Mouse (Mus musculus) MEL (cell line): ENCODE measurements around the gene Larp4b. TPM values are rescaled to one million over a fixed set of nuclear protein-coding genes. Genes with fewer than 3 reads are reported as not detected.

ENCODE experiments used
- DNase-seq: peaks from one replicate; pipeline ENCODE4 v3.0.0; 2011; ENCODE audit warnings: low read depth, low spot score
- H3K27ac ChIP-seq: 2 replicates; pipeline ENCODE4 v1.5.1; 2012; ENCODE audit warnings: low read depth, mild to moderate bottlenecking, control low read depth, low read length, moderate library complexity; ENCODE audit not compliant: control insufficient read depth
- H3K27me3 ChIP-seq, 2 experiments: fragments of 150-350 bp in 1 of 2; sonication (generic) in 1 of 2; 2 replicates each; pipeline ENCODE4 v1.6.1; 2012; ENCODE audit warnings: low read length in 2 of 2, mild to moderate bottlenecking in 2 of 2, improper control_type of control experiment in 1 of 2, moderate library complexity in 1 of 2; ENCODE audit not compliant: insufficient read depth in 2 of 2, control insufficient read depth in 1 of 2
- H3K36me3 ChIP-seq, 2 experiments: 2 replicates each; pipeline ENCODE4 v1.6.1; 2012 to 2014; ENCODE audit warnings: low read length in 2 of 2, improper control_type of control experiment in 1 of 2, inconsistent platforms in 1 of 2, mild to moderate bottlenecking in 1 of 2; ENCODE audit not compliant: insufficient read depth in 2 of 2, control insufficient read depth in 1 of 2
- H3K4me1 ChIP-seq, 2 experiments: fragments of 150-350 bp in 1 of 2; sonication (generic) in 1 of 2; 2 replicates each; pipeline ENCODE4 v1.6.1; 2012; ENCODE audit warnings: low read length in 2 of 2, improper control_type of control experiment in 1 of 2, mild to moderate bottlenecking in 1 of 2; ENCODE audit not compliant: insufficient read depth in 2 of 2, control insufficient read depth in 1 of 2
- H3K4me3 ChIP-seq, 2 experiments: fragments of 150-350 bp in 1 of 2; sonication (generic) in 1 of 2; 2 replicates each; pipeline ENCODE4 v1.5.1; 2012; ENCODE audit warnings: low read depth in 2 of 2, low read length in 2 of 2, mild to moderate bottlenecking in 2 of 2, moderate library complexity in 2 of 2, control low read depth in 1 of 2, improper control_type of control experiment in 1 of 2; ENCODE audit not compliant: control insufficient read depth in 1 of 2, insufficient read depth in 1 of 2
- H3K79me2 ChIP-seq: 2 replicates; pipeline ENCODE4 v1.6.1; 2012; ENCODE audit warnings: mild to moderate bottlenecking, low read length, moderate library complexity; ENCODE audit not compliant: control insufficient read depth, poor library complexity, insufficient read depth
- H3K9ac ChIP-seq: 2 replicates; pipeline ENCODE4 v1.6.1; 2012; ENCODE audit warnings: low read depth, mild to moderate bottlenecking, control low read depth, low read length, moderate library complexity; ENCODE audit not compliant: control insufficient read depth, poor library complexity, severe bottlenecking
- H3K9me3 ChIP-seq: fragments of 150-350 bp; sonication (generic); replicated peaks from 2 replicates; pipeline ENCODE4 v1.6.1; 2012; ENCODE audit warnings: mild to moderate bottlenecking, low read length, improper control_type of control experiment, moderate library complexity; ENCODE audit not compliant: insufficient read depth
- BHLHE40 ChIP-seq: IDR thresholded peaks from 2 replicates; pipeline ENCODE4 v1.6.1; 2012; ENCODE audit warnings: low read depth, mild to moderate bottlenecking, inconsistent platforms, low read length, improper control_type of control experiment, borderline replicate concordance
- E2F4 ChIP-seq: IDR thresholded peaks from 2 replicates; pipeline ENCODE4 v1.6.1; 2011; ENCODE audit warnings: low read depth, low read length, improper control_type of control experiment, borderline replicate concordance
- ELF1 ChIP-seq: IDR thresholded peaks from 2 replicates; pipeline ENCODE4 v1.6.1; 2014; ENCODE audit warnings: low read depth, mild to moderate bottlenecking, inconsistent platforms, low read length, improper control_type of control experiment, moderate library complexity
- ETS1 ChIP-seq: IDR thresholded peaks from 2 replicates; pipeline ENCODE4 v1.6.1; 2012; ENCODE audit warnings: low read depth, mild to moderate bottlenecking, inconsistent platforms, low read length, improper control_type of control experiment, moderate library complexity
- HCFC1 ChIP-seq: IDR thresholded peaks from 2 replicates; pipeline ENCODE4 v1.6.1; 2012; ENCODE audit warnings: low read depth, mild to moderate bottlenecking, inconsistent platforms, low read length, improper control_type of control experiment, moderate library complexity
- JUND ChIP-seq: IDR thresholded peaks from 2 replicates; pipeline ENCODE4 v1.6.1; 2011; ENCODE audit warnings: low read depth, mild to moderate bottlenecking, improper control_type of control experiment, low read length
- MAFK ChIP-seq: IDR thresholded peaks from 2 replicates; pipeline ENCODE4 v1.6.1; 2011; ENCODE audit warnings: low read depth, mild to moderate bottlenecking, low read length, improper control_type of control experiment, borderline replicate concordance
- MAZ ChIP-seq: IDR thresholded peaks from 2 replicates; pipeline ENCODE4 v1.6.1; 2012; ENCODE audit warnings: low read depth, mild to moderate bottlenecking, inconsistent platforms, low read length, improper control_type of control experiment
- MEF2A ChIP-seq: IDR thresholded peaks from 2 replicates; pipeline ENCODE4 v1.6.1; 2014; ENCODE audit warnings: low read depth, mild to moderate bottlenecking, inconsistent platforms, low read length, improper control_type of control experiment; ENCODE audit not compliant: poor library complexity, insufficient replicate concordance, severe bottlenecking; ENCODE audit errors: extremely low read depth
- MYC ChIP-seq: IDR thresholded peaks from 2 replicates; pipeline ENCODE4 v1.6.1; 2011; ENCODE audit warnings: low read depth, mild to moderate bottlenecking, low read length, improper control_type of control experiment, moderate library complexity
- NELFE ChIP-seq: IDR thresholded peaks from 2 replicates; pipeline ENCODE4 v1.6.1; 2011; ENCODE audit warnings: low read depth, low read length, improper control_type of control experiment
- NRF1 ChIP-seq: IDR thresholded peaks from 2 replicates; pipeline ENCODE4 v1.6.1; 2014; ENCODE audit warnings: low read depth, mild to moderate bottlenecking, inconsistent platforms, low read length, improper control_type of control experiment, moderate library complexity; ENCODE audit not compliant: poor library complexity, insufficient read depth, severe bottlenecking
- POLR2A ChIP-seq, 2 experiments: IDR thresholded peaks; 2 replicates each; pipeline ENCODE4 v1.6.1; 2011 to 2012; ENCODE audit warnings: low read length in 2 of 2, mild to moderate bottlenecking in 2 of 2, control low read depth in 1 of 2, improper control_type of control experiment in 1 of 2, low read depth in 1 of 2, moderate library complexity in 1 of 2; ENCODE audit not compliant: control insufficient read depth in 1 of 2, insufficient read depth in 1 of 2, poor library complexity in 1 of 2
- POLR2AphosphoS2 ChIP-seq: IDR thresholded peaks from 2 replicates; pipeline ENCODE4 v1.6.1; 2011; ENCODE audit warnings: low read length, improper control_type of control experiment
- RCOR1 ChIP-seq: IDR thresholded peaks from 2 replicates; pipeline ENCODE4 v1.6.1; 2012; ENCODE audit warnings: low read depth, mild to moderate bottlenecking, inconsistent platforms, low read length, improper control_type of control experiment
- TAL1 ChIP-seq: IDR thresholded peaks from 2 replicates; pipeline ENCODE4 v1.6.1; 2012; ENCODE audit warnings: mild to moderate bottlenecking, inconsistent platforms, low read length, moderate library complexity, mixed read lengths
- ZC3H11A ChIP-seq: IDR thresholded peaks from 2 replicates; pipeline ENCODE4 v1.6.1; 2012; ENCODE audit warnings: low read depth, mild to moderate bottlenecking, inconsistent platforms, low read length, improper control_type of control experiment
- ZKSCAN1 ChIP-seq: IDR thresholded peaks from 2 replicates; pipeline ENCODE4 v1.6.1; 2012; ENCODE audit warnings: low read depth, mild to moderate bottlenecking, inconsistent platforms, low read length, improper control_type of control experiment, moderate library complexity
- polyA plus RNA-seq, 2 experiments: library from polyadenylated mRNA; stranded (reverse) in 1 of 2; unstranded in 1 of 2; fragments of >175 nt in 1 of 2; fragments of >200 nt in 1 of 2; gene quantifications; 2 replicates each; pipeline versions ENCODE4 v1.2.1 to v1.2.4; 2012; ENCODE audit warnings: low replicate concordance in 2 of 2, low read depth in 1 of 2; ENCODE audit not compliant: insufficient read length in 2 of 2, insufficient read depth in 1 of 2, missing spikeins in 1 of 2
- total RNA-seq: library from RNA; depleted of rRNA; stranded (reverse); fragments of 300-350 nt; gene quantifications from 2 replicates; pipeline ENCODE4 v1.2.3, GENCODE M21; 2012

Gene Larp4b
- total and polyA plus RNA-seq, 3 experiments, result 57.7 to 340 (median 67.0) TPM

DNA sequence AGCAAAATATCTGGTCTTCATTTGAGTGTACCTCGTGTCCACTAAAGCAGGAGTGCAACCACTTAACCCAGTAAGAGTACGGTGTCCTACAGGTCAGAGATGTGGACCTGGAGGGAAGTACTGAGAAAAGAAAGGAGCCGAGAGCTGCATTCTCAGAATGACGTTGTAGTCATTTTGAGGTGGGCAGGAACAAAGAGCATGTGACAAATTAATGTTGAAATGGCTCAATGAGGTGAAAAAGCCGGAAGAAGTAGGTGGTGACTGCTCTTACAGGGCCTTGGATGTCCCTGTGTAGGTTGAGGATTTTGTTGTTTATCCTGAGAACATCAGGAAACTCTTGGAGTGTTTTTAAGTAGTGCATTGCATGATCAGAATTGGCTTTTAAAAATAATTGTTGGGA, 5.6 kb downstream of the Larp4b start:
- H3K9ac ChIP-seq, result no peak overlapping the region
- TF ChIP-seq ZC3H11A (no peak), POLR2A (IDR thresholded peaks at IDR 0.05; ENCODE audit: control insufficient read depth in 1 of 2, insufficient read depth in 1 of 2, low read depth in 1 of 2, low read length in 2 of 2, poor library complexity in 1 of 2) (no peak), MAZ (no peak), MEF2A (no peak), POLR2AphosphoS2 (no peak), TAL1 (no peak), NELFE (no peak), MYC (no peak), JUND (no peak), BHLHE40 (no peak)
- TF ChIP-seq, all 39 proteins: peak for 0
- H3K27me3 ChIP-seq, result no peaks in the 10 kb centered on the region
- peaks cover 4 to 40% of the 10 kb centered on the region in 2 experiments for H3K36me3 ChIP-seq
- peaks cover 11 to 15% of the 10 kb centered on the region in 2 experiments; a peak in 3 of 4 replicates for H3K4me1 ChIP-seq
- H3K79me2 ChIP-seq, result peaks cover 70% of the 10 kb centered on the region
- no peaks in the 10 kb centered on the region for H3K9me3 ChIP-seq
- H3K4me3 ChIP-seq, result no peak overlapping the region
- no peak overlapping the region for H3K27ac ChIP-seq
- DNase-seq, result no peak

DNA sequence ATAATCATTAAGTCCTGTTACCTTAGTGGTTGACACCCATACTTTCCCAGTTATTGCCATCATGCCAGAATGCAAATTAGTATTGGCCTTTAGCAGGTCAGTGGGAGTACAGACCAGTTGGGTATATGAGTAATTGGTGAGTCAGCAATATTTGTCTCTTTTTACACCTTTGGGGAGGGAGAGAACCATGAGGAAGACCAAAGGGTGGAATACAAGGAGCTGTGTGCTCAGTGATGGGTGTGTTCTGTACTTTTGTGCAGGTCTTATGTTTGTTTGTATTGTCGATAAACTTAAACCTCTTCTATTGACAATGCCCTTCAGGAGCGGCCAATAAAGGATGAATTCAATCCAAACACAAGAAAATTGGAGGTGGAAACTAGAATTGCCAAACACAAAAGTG, 6.8 kb downstream of the Larp4b start:
- Histone ChIP-seq H3K9me3 (no peaks in the 10 kb centered on the region), H3K4me3 (no peak overlapping the region), H3K27me3 (no peaks in the 10 kb centered on the region), H3K4me1 (peaks cover 11 to 14% of the 10 kb centered on the region in 2 experiments; a peak in 3 of 4 replicates), H3K79me2 (peaks cover 65% of the 10 kb centered on the region), H3K27ac (no peak overlapping the region), H3K9ac (no peak overlapping the region), H3K36me3 (peaks cover 4 to 44% of the 10 kb centered on the region in 2 experiments)
- TF ChIP-seq ELF1, result no peak
- peak; percentile 64; the same call in 1 of the 2 replicates for TF ChIP-seq MAFK
- DNase-seq, result no peak

GRCm38 (mm10) chr13:9106246-9106645, 12.6 kb downstream of the Larp4b start:
- no peak overlapping the region for H3K27ac ChIP-seq

More at GRCm38 (mm10) chr13:9106246-9106645, 12.6 kb downstream of the Larp4b start:
- DNase-seq, result no peak
- Histone ChIP-seq H3K27me3 (no peaks in the 10 kb centered on the region), H3K9ac (no peak overlapping the region), H3K4me3 (no peak overlapping the region), H3K4me1 (peaks cover 2 to 10% of the 10 kb centered on the region in 2 experiments; a peak in 3 of 4 replicates), H3K36me3 (peaks cover 3 to 32% of the 10 kb centered on the region in 2 experiments; a peak in 3 of 4 replicates), H3K9me3 (no peaks in the 10 kb centered on the region), H3K79me2 (peaks cover 44% of the 10 kb centered on the region)
- TF ChIP-seq ZKSCAN1 (no peak), ETS1 (no peak), RCOR1 (no peak), HCFC1 (no peak), POLR2A (IDR thresholded peaks at IDR 0.05; ENCODE audit: control insufficient read depth in 1 of 2, insufficient read depth in 1 of 2, low read depth in 1 of 2, low read length in 2 of 2, poor library complexity in 1 of 2) (peak in 1 of 2 experiments; percentile 25; a peak in 1 of 4 replicates), NRF1 (no peak), E2F4 (no peak)
